Mouse (Mus musculus): ENCODE data around the gene Tmem183a.

- TF ChIP-seq GATA1 (IDR thresholded peaks at IDR 0.05; ENCODE audit: borderline replicate concordance, low read length): no peak
- TF ChIP-seq POLR2AphosphoS5 (IDR thresholded peaks at IDR 0.05; ENCODE audit: insufficient replicate concordance, low read depth, low read length): no peak
- no peak for TF ChIP-seq CTCF (IDR thresholded peaks at IDR 0.05; ENCODE audit: low read depth, low read length)
- TF ChIP-seq TAL1 (conservative IDR thresholded peaks at IDR 0.05; ENCODE audit: low read depth, low read length): no peak
Measured at GRCm38 (mm10) chr1:134318261-134318660, 43.5 kb downstream of the Tmem183a start.
